Mouse (Mus musculus) heart, postnatal 0 days (tissue): ENCODE results near the gene Dgkz.

ENCODE experiments used
- CTCF ChIP-seq: IDR thresholded peaks from 2 replicates; pipeline ENCODE4 v1.5.1; 2016; ENCODE audit warnings: antibody characterized with exemption, control low read depth, low read depth
- EP300 ChIP-seq: IDR thresholded peaks from 2 replicates; pipeline ENCODE4 v1.6.1; 2016; ENCODE audit warnings: antibody characterized with exemption, low read depth

- TF ChIP-seq CTCF: no peak
- no peak for TF ChIP-seq EP300
Measured at GRCm38 (mm10) chr2:92006491-92006890, 30.8 kb upstream of the Dgkz start.
